Mouse (Mus musculus) midbrain, embryonic 16.5 days (tissue): ENCODE measurements at regions not wholly inside any gene's neighbourhood (a gene's known extent, or its start where the extent isn't known, plus 50 kb on each side); places are given as distances from the start of the nearest gene placed in this dataset.
A peak's percentile ranks its signal among the peaks of the same experiment; 100 is the strongest.

Experiments used
- ATAC-seq: fragments of 200-750 bp; cut with Nextera tagmentation; 2 replicates; pipeline ENCODE4 v1.8.0; 2017; ENCODE audit warnings: moderate TSS enrichment
- H3K27ac ChIP-seq: fragments of 300-500 bp; sonication (generic); 2 replicates; pipeline ENCODE4 v1.5.1; 2014; ENCODE audit warnings: mild to moderate bottlenecking, low read length, mixed read lengths
- H3K27me3 ChIP-seq: fragments of 300-500 bp; sonication (generic); 2 replicates; pipeline ENCODE4 v1.6.1; 2014; ENCODE audit warnings: low read depth, low read length, mixed read lengths; ENCODE audit not compliant: control insufficient read depth, insufficient read depth
- H3K36me3 ChIP-seq: fragments of 300-500 bp; sonication (generic); 2 replicates; pipeline ENCODE4 v1.6.1; 2014; ENCODE audit warnings: mild to moderate bottlenecking, low read length, moderate library complexity, mixed read lengths; ENCODE audit not compliant: control insufficient read depth, insufficient read depth
- H3K4me1 ChIP-seq: fragments of 300-500 bp; sonication (generic); 2 replicates; pipeline ENCODE4 v1.6.1; 2014; ENCODE audit warnings: mild to moderate bottlenecking, low read length, mixed read lengths; ENCODE audit not compliant: control insufficient read depth, insufficient read depth
- H3K4me2 ChIP-seq: fragments of 300-500 bp; sonication (generic); 2 replicates; pipeline ENCODE4 v1.6.1; 2014; ENCODE audit warnings: mild to moderate bottlenecking, low read length, mixed read lengths
- H3K4me3 ChIP-seq: fragments of 300-500 bp; sonication (generic); 2 replicates; pipeline ENCODE4 v1.5.1; 2014; ENCODE audit warnings: low read depth, mild to moderate bottlenecking, low read length, moderate library complexity, mixed read lengths
- H3K9ac ChIP-seq: fragments of 300-500 bp; sonication (generic); 2 replicates; pipeline ENCODE4 v1.6.1; 2014; ENCODE audit warnings: low read depth, low read length, mixed read lengths
- H3K9me3 ChIP-seq: fragments of 300-500 bp; sonication (generic); replicated peaks from 2 replicates; pipeline ENCODE4 v1.6.1; 2014; ENCODE audit warnings: mild to moderate bottlenecking, low read length, mixed read lengths; ENCODE audit not compliant: control insufficient read depth, poor library complexity, severe bottlenecking
- WGBS: fragments of 180-500 bp; shearing (Covaris S2); extraction: QIAGEN DNeasy Blood & Tissue Kit; methylation state at CpG from one replicate; pipeline ENCODE4 v1.1.7; 2014; 5-methylcytosine and 5-hydroxymethylcytosine counted together

DNA sequence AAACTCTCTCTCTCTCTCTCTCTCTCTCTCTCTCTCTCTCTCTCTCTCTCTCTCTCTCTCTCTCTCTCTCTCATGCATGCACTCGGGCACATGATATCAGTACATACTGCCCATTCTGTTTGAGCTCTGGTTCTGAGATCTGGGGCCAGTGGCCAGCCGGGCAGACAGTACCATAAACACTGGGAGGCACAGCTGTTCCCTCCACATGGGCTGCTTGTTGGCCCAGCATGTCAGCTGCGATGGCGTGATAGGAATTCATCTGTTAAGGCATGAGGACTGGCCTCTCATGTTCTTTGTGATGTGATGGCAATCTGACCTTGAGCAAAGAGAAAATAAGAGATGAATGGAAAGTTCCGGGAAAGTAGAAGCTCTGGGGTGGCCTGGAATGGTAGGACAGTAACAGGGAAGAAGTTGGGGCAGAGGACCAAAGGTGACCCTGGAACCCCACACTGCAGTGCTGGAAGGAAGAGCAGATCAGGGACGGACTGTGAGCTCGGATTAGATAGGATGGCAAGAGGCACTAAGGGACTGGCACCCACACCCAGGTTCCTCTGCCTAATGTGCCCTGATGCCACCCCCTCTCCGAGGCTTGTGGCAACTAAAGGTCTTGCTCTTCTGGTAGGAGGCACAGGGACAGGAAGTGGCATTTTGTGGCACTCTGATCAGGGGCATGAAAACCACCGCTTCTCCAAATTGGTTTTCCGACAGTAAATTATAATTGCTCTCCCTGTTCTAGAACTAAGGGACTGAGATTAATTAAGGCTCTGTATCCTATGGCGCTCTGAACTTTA lies 186.4 kb upstream of the Zmiz1 start:
- no peak for ATAC-seq
- H3K9ac ChIP-seq: no peak overlapping the region
- no peak overlapping the region for H3K4me2 ChIP-seq
- no peak overlapping the region for H3K27ac ChIP-seq
- whole genome bisulfite sequencing: 77% methylated on average over 11 of the region's 11 CpGs
- no peaks in the 10 kb centered on the region for H3K36me3 ChIP-seq
- H3K27me3 ChIP-seq: no peaks in the 10 kb centered on the region
- H3K9me3 ChIP-seq: no peaks in the 10 kb centered on the region
- H3K4me3 ChIP-seq: no peak overlapping the region
- no peaks in the 10 kb centered on the region; the same call in 1 of the 2 replicates for H3K4me1 ChIP-seq

DNA sequence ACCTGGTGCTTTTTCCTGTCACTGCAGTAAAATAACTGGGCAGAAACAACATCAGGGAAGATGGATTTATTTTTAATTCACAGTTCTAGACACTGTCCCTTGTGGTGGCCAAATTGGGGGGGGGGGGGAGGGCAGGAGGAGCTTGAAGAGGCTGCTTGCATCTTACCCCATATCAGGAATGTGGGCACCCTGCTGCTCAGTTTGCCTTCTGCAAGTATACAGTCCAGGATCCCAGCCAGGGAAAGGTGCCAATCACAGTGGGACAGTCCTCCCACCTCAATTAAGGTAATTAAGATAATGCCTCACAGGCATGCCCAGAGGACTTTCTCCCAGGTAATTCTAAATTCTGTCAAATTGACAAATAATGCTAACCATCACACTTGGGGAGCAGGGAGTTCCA lies 179.2 kb upstream of the Zmiz1 start:
- no peak overlapping the region for H3K27ac ChIP-seq
- no peak for ATAC-seq
- H3K4me2 ChIP-seq: no peak overlapping the region
- H3K4me3 ChIP-seq: no peak overlapping the region
- no peaks in the 10 kb centered on the region for H3K36me3 ChIP-seq
- no peaks in the 10 kb centered on the region for H3K9me3 ChIP-seq
- H3K9ac ChIP-seq: no peak overlapping the region
- H3K4me1 ChIP-seq: peaks cover 11% of the 10 kb centered on the region
- no peaks in the 10 kb centered on the region for H3K27me3 ChIP-seq

DNA sequence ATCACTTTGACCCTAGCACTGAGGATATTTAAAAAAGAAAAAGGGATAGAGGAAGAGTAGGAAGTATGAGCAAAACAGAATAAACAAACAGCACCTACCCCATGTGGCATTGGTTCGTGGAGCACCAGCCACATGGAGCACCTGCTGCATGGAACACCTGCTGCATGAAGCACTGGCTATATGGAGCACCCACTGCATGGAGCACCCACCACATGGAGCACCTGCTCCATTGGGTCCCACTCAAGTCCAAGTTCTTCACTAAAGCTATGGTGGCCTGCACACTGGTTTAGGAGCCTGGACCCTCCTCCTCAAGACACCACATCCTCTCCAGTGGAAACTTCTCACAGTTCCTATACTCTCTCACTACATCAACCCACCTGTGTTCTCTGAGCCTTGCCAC lies 166.4 kb upstream of the Zmiz1 start:
- no peak for ATAC-seq
- no peaks in the 10 kb centered on the region for H3K36me3 ChIP-seq
- H3K27me3 ChIP-seq: no peaks in the 10 kb centered on the region
- WGBS: 83% methylated on average over 1 of the region's 1 CpGs
- H3K9me3 ChIP-seq: no peaks in the 10 kb centered on the region
- H3K4me3 ChIP-seq: no peak overlapping the region
- H3K4me2 ChIP-seq: no peak overlapping the region
- H3K27ac ChIP-seq: no peak overlapping the region
- no peak overlapping the region for H3K9ac ChIP-seq
- H3K4me1 ChIP-seq: no peaks in the 10 kb centered on the region

DNA sequence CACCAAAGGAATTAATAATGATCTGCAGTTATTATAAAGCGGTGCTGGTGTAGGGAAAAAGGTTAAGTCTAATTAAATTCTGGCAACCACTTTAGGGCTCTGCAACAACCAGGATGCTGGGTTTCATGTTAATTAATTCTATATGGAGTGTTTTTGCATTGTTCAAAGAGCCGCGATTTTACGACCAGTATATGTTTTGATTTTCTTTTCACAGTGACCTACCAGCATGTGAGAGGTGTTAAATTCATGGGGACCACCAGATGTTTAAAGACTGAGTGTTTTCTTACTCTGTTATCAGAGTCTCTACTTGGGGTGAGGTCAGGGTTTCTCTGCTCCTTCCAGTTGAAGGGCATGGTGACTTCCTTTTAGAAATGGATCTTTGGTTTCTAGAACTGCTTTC lies 164.8 kb upstream of the Zmiz1 start:
- no peak for ATAC-seq
- Histone ChIP-seq H3K4me2 (no peak overlapping the region), H3K4me3 (no peak overlapping the region)

DNA sequence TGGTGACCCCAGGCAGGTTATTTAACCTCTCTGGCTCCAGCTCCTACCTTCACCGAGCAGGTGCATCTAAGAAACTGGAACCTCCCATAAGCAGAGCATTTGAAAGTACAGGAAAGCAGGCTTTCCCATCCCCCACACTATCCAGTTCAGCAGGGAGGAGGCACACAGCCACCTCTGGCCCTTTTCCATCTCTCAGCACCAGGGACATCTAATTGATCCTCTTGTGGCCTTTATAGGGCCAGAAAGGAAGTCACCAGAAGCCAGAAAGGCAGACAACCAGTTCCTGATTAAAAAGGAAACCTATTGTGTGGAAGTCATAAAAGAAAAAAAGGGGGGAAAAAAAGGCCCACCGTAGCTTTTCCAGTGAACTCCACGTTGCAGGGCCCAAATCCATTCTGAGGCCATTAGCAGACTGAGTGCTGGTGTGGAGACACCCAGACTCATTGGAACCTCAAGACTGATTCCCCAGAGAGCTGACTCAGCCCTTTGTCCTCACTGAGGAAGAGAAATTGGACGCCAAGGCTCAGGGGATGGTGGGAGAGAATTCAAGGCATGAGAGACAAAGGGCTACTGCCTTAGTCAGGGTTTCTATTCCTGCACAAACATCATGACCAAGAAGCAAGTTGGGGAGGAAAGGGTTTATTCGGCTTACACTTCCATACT lies 163.2 kb upstream of the Zmiz1 start:
- H3K4me3 ChIP-seq: no peak overlapping the region

More for the DNA sequence above, 164.8 kb upstream of the Zmiz1 start:
- H3K4me1 ChIP-seq: no peaks in the 10 kb centered on the region
- no peaks in the 10 kb centered on the region for H3K36me3 ChIP-seq
- H3K9ac ChIP-seq: no peak overlapping the region
- WGBS: 72% methylated on average over 4 of the region's 4 CpGs
- no peaks in the 10 kb centered on the region for H3K27me3 ChIP-seq
- no peak overlapping the region for H3K27ac ChIP-seq
- no peaks in the 10 kb centered on the region for H3K9me3 ChIP-seq

DNA sequence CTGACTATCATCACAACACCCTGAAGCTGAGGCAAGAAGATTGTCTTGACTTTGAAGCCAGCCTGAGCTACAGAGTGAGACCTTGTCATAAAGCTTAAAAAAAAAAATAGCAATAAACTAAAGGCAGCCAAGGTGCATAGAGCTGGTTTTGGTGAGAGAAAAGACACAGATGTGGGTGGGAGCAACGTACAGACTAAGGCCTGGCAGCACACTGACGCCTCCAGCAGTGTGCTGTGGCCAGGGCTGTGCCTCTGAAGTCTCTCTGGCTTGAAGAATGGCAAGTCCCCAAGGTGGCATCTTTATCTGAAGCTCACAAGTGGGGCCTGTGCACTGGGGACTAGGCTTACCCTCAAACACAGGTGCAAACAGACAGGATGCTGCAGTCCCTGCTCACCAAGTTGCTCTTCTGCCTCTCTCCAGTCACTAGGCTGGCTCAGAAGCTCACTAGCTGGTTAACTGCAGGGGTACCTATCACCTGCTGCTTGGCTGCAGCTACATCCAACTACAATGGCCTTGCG lies 159.3 kb upstream of the Zmiz1 start:
- no peak for ATAC-seq
- 80% methylated on average over 3 of the region's 3 CpGs for WGBS

More for the DNA sequence above, 163.2 kb upstream of the Zmiz1 start:
- H3K9me3 ChIP-seq: no peaks in the 10 kb centered on the region
- no peaks in the 10 kb centered on the region for H3K36me3 ChIP-seq
- H3K9ac ChIP-seq: no peak overlapping the region
- H3K27ac ChIP-seq: no peak overlapping the region
- WGBS: 34% methylated on average over 4 of the region's 5 CpGs
- H3K27me3 ChIP-seq: no peaks in the 10 kb centered on the region
- H3K4me2 ChIP-seq: no peak overlapping the region
- no peaks in the 10 kb centered on the region for H3K4me1 ChIP-seq
- ATAC-seq: no peak

DNA sequence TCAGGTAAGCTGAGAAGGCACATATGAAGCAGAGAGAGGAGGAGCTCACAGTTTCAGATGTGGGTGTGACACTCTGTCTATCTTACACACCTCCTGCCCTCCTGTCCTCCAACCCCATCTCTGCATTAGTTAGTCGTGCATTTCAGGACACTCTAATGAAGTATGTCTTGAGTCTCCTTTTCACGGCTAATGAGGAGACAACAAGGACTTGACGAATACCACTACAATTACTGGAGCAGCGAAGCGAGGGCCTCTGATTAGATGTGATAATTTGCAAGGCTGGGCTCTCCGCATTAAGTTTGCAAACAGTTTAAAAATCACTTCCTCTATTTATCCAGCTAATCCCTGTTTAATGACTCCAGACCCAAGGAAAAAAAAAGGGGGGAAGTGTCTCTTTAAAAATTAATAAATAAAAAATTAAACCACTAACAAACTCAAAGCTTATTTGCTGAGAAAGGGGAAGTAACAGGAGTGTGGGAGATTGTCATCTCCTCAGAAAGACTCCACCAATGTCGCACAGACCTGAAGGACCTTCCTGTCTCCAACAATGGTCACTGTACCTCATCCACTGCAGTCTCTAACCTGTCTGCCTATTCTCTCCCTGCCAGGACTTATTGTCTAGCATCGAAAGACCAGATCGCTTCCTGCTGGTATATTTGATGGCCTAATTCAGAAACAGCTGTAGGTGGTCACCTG lies 157.5 kb upstream of the Zmiz1 start:
- Histone ChIP-seq H3K27ac (no peak overlapping the region), H3K4me3 (no peak overlapping the region), H3K9me3 (no peaks in the 10 kb centered on the region), H3K4me1 (peaks cover 19% of the 10 kb centered on the region), H3K27me3 (no peaks in the 10 kb centered on the region), H3K4me2 (peak overlapping the region; percentile 25; the same call in 1 of the 2 replicates), H3K9ac (peak overlapping the region; percentile 39; the same call in 1 of the 2 replicates), H3K36me3 (no peaks in the 10 kb centered on the region)
- WGBS: 32% methylated on average over 9 of the region's 9 CpGs
- no peak for ATAC-seq

More for the DNA sequence above, 159.3 kb upstream of the Zmiz1 start:
- no peak overlapping the region for H3K27ac ChIP-seq
- H3K4me3 ChIP-seq: no peak overlapping the region
- H3K36me3 ChIP-seq: no peaks in the 10 kb centered on the region
- no peak overlapping the region for H3K9ac ChIP-seq
- no peak overlapping the region for H3K4me2 ChIP-seq
- peaks cover 16% of the 10 kb centered on the region for H3K4me1 ChIP-seq
- no peaks in the 10 kb centered on the region for H3K27me3 ChIP-seq
- H3K9me3 ChIP-seq: no peaks in the 10 kb centered on the region

DNA sequence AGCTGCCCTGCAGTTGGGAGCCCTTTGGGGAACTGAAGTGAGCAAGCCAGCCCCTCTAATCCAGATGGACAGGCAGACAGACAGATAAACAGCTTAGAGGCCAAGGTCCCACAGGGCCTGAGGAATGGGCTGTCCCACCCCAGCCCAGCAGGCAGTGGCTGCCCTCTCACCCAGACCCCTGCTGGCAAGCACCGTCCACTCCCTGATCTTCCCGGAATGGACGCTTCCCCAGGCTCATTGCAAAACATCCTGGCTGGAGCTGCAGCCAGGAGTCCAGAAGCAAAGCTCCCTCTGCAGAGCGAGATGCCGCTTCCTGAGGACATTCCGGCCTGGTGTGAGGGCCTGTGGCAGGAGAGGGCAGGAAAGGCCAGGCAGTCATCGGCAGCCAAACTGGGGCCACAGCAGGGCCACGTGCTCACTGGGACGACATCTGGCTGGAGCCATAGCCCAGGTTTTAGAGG lies 154.6 kb upstream of the Zmiz1 start:
- no peak overlapping the region for H3K4me2 ChIP-seq
- H3K9ac ChIP-seq: peak overlapping the region; percentile 11; the same call in 1 of the 2 replicates
- ATAC-seq: no peak
- H3K27ac ChIP-seq: peak overlapping the region; percentile 66
- H3K4me3 ChIP-seq: no peak overlapping the region
- H3K27me3 ChIP-seq: no peaks in the 10 kb centered on the region
- H3K36me3 ChIP-seq: no peaks in the 10 kb centered on the region
- peaks cover 19% of the 10 kb centered on the region for H3K4me1 ChIP-seq
- 8% methylated on average over 9 of the region's 9 CpGs for WGBS
- H3K9me3 ChIP-seq: no peaks in the 10 kb centered on the region
